Mouse (Mus musculus) kidney, postnatal 36 days (tissue): ENCODE results near the gene Arhgap29.

Source experiments
- DNase-seq, 2 experiments: peaks; one replicate each; pipeline ENCODE4 v3.0.0; 2021 to 2022; ENCODE audit warnings: mixed read lengths in 2 of 2

Arhgap29 gene

DNA sequence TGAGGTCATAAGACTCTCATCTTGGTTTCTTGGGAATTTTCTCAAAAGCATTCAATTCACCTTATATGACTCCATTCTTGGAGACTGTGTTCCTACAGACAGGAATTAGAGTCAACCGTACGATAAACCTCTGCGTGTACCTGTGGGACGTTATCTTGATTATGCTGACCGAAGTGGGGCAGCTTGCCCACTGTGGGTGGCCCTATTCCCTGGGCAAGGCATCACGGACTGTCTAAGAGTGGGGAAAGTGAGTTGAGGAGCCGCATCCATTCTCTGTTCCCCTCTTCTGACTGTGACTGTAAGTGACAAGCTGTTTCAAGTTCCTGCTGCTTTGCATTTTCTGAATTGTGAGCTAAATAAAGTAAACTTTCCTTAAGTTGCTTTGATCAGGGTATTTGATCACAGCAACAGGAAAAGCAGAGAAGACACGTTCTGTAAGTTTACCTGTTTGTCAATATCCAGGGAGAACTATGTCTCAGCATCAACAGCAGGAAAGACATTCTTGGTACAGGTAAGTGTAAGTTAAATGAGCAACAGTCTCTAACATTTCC, at the start of gene Arhgap29:
TSS of gene Arhgap29 (plus strand) at position 501 of the 551 bp plus-strand sequence.
- DNase-seq, result no peak

DNA sequence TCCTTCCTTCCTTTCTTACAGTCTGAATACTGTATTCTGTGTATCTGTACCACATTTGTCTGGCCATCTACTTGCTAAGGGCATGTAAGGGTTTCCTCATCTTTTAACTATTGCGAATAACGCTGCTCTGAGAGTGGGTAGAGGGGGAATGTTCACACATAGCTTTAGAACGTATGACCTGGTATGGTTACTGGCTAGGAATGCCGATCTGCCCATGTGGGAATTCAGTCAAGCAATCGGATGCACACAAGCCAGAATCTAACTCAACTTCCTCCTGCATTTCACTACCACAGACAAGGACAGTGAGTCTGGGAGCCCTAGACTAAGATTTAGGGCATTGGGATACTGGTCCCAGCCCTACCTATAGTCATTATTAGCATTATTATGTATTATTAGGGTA, 49.6 kb upstream of the Arhgap29 start:
- DNase-seq, result no peak

GRCm38 (mm10) chr3:121903286-121903685, 49.1 kb upstream of the Arhgap29 start:
- peak; percentile 73 to 82 for DNase-seq

DNA sequence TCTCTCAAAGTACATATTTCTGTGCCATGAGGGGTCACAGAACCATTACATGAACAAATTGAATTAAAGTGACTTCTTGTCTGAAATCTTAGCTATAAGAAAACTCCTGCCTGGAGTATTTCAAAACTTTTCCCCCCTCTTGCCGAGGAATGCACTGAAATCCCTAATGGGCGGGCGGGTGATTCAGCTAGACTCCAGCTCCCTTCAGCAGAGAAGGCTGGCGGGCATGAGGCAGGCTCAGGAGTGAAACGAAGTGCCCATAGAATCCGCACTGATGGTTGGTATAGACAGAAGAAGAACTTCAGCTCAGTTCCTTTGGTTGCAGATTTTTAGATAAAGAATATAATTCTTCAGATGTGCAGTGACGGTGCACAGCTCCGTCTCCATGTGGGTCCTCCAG, 48.6 kb upstream of the Arhgap29 start:
- DNase-seq, result peak; percentile 23 to 42

GRCm38 (mm10) chr3:121904476-121904875, 47.9 kb upstream of the Arhgap29 start:
- DNase-seq, result no peak

GRCm38 (mm10) chr3:121906623-121907022, 45.7 kb upstream of the Arhgap29 start:
- no peak for DNase-seq

- DNase-seq, result no peak
These were observed 43.2 kb upstream of the Arhgap29 start for GRCm38 (mm10) chr3:121909155-121909554.

DNA sequence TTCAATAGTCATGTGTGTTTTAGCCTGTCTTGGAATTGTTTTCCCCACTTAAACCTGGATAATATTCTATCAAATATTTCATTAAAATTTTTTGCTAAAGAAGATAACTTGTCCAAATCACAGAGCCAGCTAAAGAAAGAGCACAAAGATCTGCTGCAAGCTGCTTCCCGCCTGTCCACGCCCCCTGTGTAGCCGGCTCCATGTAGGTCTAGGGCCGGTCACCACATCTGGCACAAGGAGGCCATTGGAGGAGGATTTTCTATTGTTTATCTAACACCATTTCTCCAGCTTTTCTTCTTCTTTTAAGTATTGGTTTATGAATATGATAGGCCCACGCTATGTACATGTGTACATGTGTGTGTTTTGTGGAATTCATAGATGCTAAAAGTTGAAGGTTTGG, 38.9 kb upstream of the Arhgap29 start:
- DNase-seq, result no peak

DNA sequence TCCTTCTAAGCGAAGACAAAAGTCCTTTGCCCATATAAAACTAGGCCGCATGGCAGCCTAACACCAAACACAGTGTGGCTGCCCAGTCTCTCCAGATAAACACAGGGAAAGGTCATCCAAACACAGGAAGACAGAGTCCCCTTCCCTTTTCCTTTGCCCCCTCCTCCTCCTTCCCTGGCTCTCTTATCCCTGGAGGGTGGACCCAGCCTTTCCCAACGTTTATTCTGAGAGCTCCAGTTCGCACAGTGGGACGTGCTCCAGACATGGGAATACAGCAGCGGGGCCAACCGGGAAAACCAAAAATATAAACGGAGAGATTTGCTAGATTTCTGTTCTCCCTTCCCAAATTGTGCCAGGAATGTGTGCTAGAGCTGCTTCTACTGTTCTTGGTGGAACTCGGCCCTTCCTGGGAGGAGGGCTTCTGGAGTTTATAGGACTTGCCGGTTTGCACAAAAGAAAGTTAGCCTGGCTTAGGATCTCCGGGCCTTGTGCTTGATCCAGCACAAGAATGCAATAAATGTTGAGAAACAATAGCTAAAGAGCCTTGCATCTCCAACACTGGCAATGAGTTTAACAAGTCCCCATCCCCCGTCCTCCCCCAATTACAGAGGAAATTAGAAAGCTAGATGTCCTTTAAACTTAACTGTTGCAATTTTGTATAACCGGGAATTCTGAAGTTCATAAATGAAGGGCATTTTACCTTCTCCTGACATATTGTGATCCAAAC, 37.7 kb upstream of the Arhgap29 start:
- DNase-seq, result peak; percentile 58 to 68

- peak; percentile 58 to 81 for DNase-seq
These were observed 37.1 kb upstream of the Arhgap29 start for GRCm38 (mm10) chr3:121915191-121915590.

- DNase-seq, result no peak
These were observed 35.4 kb upstream of the Arhgap29 start for GRCm38 (mm10) chr3:121916802-121917532.

DNA sequence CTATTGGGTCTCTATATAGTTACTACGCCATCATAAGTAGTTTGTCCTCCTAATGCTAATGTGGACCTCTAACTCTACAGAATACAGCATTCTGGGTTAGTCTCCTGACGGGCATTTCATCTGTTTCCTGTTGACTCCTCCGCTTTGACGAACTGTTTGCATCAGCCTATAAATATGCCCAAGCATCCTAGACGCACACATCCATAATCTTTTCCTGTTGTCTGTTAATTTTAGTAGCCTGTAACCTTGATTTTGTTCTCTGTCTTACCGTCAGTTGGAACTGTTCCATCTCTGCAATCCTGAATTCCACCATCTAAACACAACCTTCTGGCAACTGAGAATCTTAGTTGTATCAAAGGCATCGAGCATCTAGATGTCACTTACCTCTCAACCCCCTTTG, 34.7 kb upstream of the Arhgap29 start:
- no peak for DNase-seq

- no peak for DNase-seq
These were observed 32.4 kb upstream of the Arhgap29 start for GRCm38 (mm10) chr3:121919961-121920360.

DNA sequence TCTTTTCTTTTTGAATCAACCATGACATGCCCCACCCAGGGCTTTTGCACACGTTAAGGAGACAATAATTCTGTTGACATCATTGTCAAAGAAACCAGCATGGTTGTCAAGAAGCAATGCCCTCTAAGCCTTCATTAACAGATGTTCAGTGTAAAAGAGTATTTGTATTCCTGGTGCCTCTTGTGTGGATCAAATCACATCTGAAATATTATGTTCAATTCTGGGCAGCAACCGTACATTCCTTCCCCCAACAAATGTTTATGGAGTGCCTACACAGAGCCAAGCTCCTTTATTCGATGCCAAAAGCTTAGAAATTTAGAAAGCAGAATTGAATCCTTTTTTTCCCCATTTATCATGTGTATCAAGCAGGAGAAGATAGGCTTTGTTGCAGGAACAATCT, 31.6 kb upstream of the Arhgap29 start:
- no peak for DNase-seq

DNA sequence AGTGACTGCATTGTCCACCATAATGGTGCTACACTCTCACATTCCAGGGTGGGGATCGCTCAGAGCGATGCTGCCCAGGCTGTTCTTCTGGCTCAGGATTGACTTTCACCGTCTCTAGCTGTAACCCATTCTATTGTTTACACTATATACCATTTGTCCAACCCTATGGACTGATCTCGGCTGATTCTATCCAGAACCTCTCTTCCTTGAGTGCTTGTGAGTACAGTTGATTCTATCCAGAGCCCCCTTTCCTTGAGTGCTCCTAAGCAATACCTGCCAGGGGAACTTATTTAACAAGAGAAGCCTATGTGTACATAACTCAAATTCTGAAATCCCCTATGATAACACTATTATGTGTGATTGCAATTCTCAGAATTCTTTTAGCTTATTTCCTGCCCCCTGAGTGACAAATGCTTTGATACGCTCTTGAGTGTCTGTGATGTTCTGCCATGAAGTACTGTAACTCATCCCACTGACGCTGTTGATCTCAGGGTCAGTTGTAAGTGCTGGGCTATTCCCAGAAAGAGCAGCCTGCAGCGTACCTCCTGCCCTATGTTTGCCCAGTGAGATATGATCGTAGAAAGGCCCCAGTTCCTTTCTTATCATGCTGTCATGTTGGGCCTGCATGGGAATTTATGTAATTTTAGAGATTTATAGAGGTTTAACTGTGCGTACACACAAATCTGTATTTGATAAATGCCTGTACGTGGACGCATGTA, 27.4 kb upstream of the Arhgap29 start:
- DNase-seq, result no peak

GRCm38 (mm10) chr3:121927601-121928000, 24.7 kb upstream of the Arhgap29 start:
- DNase-seq, result no peak

GRCm38 (mm10) chr3:121932815-121933214, 19.5 kb upstream of the Arhgap29 start:
- DNase-seq, result no peak

DNA sequence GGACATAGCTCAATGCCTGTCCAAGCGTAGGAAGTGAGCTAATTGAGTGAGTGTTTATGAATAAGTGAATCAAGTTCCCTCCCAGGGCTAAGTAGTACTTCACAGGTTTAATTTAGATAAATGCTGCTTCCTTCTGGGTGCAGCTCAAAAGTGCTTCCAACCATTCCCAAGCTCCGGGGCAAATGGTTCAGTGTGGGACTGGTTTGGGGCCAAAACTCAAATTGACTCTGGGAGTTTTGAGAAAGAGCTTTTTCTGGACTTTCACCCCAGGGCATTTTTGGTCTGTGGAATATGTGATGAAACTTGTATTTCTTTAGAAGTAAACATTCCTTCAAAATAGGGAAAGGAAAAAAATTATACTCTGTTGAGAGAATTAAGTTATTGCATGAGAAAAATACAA, 16.1 kb upstream of the Arhgap29 start:
- DNase-seq, result no peak

DNA sequence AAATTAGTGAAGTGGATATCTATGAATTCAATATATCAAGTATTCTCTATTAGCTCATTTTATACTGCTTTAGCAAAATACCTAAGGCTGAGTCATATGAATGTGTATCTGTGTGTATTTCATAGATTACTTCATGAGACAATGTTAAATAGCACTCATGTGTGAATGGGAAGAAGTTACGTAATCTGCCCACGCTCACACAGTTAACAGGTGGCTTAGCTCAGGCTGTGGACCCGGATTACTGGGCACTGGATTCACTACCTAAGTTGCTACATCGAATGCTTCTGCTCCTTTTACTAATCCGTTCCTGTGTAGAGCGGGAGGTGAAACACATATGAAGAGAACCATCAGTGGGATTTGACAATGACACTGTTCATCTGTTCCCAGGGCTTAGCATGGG, 15.3 kb upstream of the Arhgap29 start:
- DNase-seq, result no peak

- DNase-seq, result no peak
These were observed 12.7 kb upstream of the Arhgap29 start for GRCm38 (mm10) chr3:121939658-121940057.

DNA sequence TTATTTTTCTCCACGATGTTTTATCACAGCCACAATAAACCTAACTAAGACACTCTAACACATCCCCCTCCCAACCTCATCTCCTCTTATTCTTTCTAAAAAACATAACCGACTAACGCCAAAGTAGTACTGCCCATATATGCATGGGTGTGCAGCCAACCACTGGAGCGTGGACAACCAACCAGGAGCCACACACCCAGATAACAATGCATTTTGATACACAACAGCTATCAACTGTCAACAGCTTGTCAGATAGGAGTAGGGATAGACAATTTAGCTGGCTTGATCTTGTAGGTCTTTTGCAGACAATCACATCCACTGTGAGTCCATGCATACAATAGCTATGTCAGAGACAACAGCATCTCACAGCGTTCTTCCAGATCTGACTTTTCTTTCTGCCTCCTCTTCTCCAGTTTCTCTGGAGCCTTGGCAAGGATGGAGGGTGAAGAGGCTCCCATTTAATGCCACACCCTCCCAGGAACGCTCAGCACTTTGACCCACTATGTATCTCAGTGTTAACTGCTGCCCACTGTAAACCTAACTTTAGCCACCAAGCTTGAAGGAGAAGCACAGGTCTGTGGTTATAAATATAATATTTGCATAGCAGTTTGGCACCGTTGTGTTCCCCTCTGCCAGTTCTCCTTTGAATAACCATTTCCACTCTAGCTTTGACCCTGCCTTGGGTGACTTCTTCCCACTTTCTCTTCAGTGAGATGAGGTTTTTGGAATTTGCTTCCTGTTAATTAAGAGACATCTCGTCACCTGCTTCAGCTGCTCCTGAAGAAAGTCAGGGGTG, 12.0 kb upstream of the Arhgap29 start:
- no peak for DNase-seq

DNA sequence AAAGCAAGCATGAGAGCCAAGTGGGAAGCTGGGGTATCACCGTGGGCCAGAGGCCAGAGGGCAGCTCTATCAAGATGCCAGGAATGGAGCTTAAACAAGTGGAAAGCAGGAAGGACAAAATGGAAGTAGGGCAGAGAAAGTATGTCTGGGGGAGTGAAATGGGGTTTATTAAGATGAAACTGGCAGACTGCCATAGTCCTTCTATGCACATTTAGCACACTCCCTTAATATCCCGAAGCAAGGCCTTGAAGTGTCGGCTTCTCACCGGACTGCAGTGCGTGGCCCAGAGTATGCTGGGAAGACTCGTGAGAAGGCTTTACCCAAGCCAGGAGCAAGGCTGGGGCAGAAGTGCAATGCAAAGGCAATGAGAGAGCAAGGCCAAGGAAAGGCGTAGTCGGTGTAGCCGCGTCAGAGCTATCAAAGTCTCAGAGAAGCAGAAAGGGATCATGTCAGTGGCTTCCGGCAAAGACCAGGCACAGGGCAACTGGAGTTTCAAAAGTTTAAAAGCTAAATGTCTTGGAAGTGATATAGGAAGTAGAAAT, 11.1 kb upstream of the Arhgap29 start:
- peak in 1 of 2 experiments; percentile 12 for DNase-seq
